In genomic region chr1:113089466-113089865, GRCm38 (mm10) we compare ENCODE assay signal across 33 mouse cellular contexts.
"Had no signal": no experiment of that assay in that cellular context is flagged by ENCODE, and none has a peak within 500 bp of the region (broad histone marks: within the 10 kb centered on the region; RNA-seq: fewer than 3 reads in every experiment).

No protein-coding gene starts in this region.

- ATAC-seq: hindbrain, embryonic 16.5 days; hindbrain, postnatal 0 days; inflammation-experienced regulatory T-cells, adult 6 months had no signal

- H3K4me3 ChIP-seq: heart, embryonic 10.5 days; heart, embryonic 12.5 days; heart, embryonic 13.5 days; heart, embryonic 15.5 days; hindbrain, embryonic 10.5 days; hindbrain, embryonic 12.5 days; hindbrain, embryonic 13.5 days; hindbrain, embryonic 15.5 days; kidney, embryonic 15.5 days; layer of hippocampus, adult 2 months; left cerebral cortex, adult 2 months had no signal

- H3K36me3 ChIP-seq: heart, embryonic 10.5 days; heart, embryonic 12.5 days; heart, embryonic 13.5 days; heart, embryonic 15.5 days; hindbrain, embryonic 10.5 days; hindbrain, embryonic 12.5 days; hindbrain, embryonic 13.5 days; hindbrain, embryonic 15.5 days; kidney, embryonic 15.5 days had no signal

- H3K9ac ChIP-seq: heart, embryonic 12.5 days; heart, embryonic 13.5 days; heart, embryonic 15.5 days; hindbrain, embryonic 12.5 days; hindbrain, embryonic 13.5 days; hindbrain, embryonic 14.5 days; hindbrain, embryonic 15.5 days; kidney, embryonic 15.5 days had no signal

- H3K4me1 ChIP-seq: heart, embryonic 10.5 days; heart, embryonic 12.5 days; heart, embryonic 13.5 days; heart, embryonic 15.5 days; hindbrain, embryonic 10.5 days; hindbrain, embryonic 12.5 days; hindbrain, embryonic 13.5 days; hindbrain, embryonic 15.5 days; kidney, embryonic 15.5 days had no signal

- H3K27me3 ChIP-seq: heart, embryonic 12.5 days; heart, embryonic 13.5 days; heart, embryonic 15.5 days; hindbrain, embryonic 12.5 days; hindbrain, embryonic 13.5 days; hindbrain, embryonic 15.5 days; kidney, embryonic 15.5 days had no signal

- H3K4me2 ChIP-seq: heart, embryonic 11.5 days; heart, embryonic 12.5 days; heart, embryonic 13.5 days; heart, embryonic 15.5 days; hindbrain, embryonic 12.5 days; hindbrain, embryonic 13.5 days; hindbrain, embryonic 14.5 days; hindbrain, embryonic 15.5 days; kidney, embryonic 15.5 days had no signal

- H3K9me3 ChIP-seq: heart, embryonic 10.5 days; heart, embryonic 15.5 days; hindbrain, embryonic 10.5 days; hindbrain, embryonic 12.5 days; hindbrain, embryonic 13.5 days; hindbrain, embryonic 15.5 days; kidney, embryonic 15.5 days had no signal

- H3K27ac ChIP-seq: heart, embryonic 10.5 days; heart, embryonic 13.5 days; heart, embryonic 15.5 days; hindbrain, embryonic 10.5 days; hindbrain, embryonic 12.5 days; hindbrain, embryonic 13.5 days; hindbrain, embryonic 14.5 days; hindbrain, embryonic 15.5 days; hindbrain, postnatal 0 days; kidney, embryonic 15.5 days; kidney, postnatal 0 days; layer of hippocampus, adult 2 months; left cerebral cortex, adult 2 months had no signal

- DNase-seq: heart, postnatal 10 days; heart, postnatal 14 days; heart, postnatal 36 days; heart, postnatal 4 days; kidney, adult 11 months; kidney, adult 18-20 months; kidney, adult 2 months; kidney, adult 8-10 months; kidney, adult 9 months; kidney, postnatal 10 days; kidney, postnatal 14 days; kidney, postnatal 25 days; kidney, postnatal 36 days; kidney, postnatal 4 days; layer of hippocampus, adult 9-11 months; layer of hippocampus, postnatal 36 days had no signal
